Mouse (Mus musculus) embryo, embryonic 10 days (tissue): ENCODE measurements around the gene Olfr61.
"Not testable (repeated sequence)": the region's sequence is repeated elsewhere in the genome, so short reads cannot be mapped to it uniquely, and the experiment has no call there.

Source experiments
- DNase-seq: peaks from one replicate; pipeline ENCODE4 v3.0.0-alpha.2; 2015; ENCODE audit warnings: low spot score

Gene Olfr61

DNA sequence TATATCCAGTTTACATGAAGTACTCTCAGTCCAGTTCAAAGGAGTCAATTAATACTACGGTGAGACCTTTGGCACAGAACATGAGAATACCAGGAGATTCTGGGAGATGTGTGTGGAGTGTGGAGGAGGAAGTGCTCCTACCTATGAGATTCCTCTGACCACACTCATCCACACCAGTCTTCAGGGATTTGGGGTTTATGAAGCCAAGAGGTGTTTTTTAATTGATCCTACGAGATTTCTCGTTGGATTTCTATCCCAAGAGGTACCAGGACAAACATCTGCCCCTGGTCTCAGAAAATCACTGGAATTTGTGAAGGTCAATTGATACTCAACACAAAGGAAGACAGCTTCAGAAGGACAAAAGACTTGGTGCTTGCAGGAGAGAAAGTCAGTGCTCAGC lies at the start of gene Olfr61:
Olfr61 (plus strand) TSS at position 301 of the 400 bp plus-strand sequence.
- not testable (repeated sequence) for DNase-seq

DNA sequence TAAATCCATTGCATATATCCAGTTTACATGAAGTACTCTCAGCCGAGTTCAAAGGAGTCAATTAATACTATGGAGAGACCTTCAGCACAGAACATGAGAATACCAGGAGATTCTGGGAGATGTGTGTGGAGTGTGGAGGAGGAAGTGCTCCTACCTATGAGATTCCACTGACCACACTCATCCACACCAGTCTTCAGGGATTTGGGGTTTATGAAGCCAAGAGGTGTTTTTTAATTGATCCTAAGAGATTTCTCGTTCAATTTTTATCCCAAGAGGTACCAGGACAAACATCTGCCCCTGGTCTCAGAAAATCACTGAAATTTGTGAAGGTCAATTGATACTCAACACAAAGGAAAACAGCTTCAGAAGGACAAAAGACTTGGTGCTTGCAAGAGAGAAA lies 27.8 kb upstream of the Olfr61 start, which contains the start of gene Olfr46:
Olfr46 (plus strand) TSS at position 301 of the 400 bp plus-strand sequence.
- DNase-seq: not testable (repeated sequence)

DNA sequence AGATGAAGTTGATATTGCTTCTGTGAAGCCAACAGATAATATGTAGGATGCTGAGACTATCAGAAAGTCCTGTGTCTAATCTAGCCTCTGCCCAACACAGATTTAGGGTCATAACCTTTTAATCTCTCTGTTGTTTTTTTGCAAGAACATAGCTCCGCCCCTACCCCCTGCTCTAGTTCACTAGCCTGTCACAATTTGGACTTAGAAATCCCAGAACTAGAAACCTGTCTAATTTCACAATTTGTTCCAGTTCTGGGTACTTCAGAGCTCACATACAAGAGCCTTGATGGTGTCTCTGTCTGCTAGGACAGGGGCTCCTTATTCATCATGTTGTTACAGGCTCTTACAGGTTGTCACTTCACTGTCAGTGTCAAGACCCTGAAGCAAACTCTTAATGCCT lies 1.8 kb downstream of the Olfr61 start:
- DNase-seq: no peak

DNA sequence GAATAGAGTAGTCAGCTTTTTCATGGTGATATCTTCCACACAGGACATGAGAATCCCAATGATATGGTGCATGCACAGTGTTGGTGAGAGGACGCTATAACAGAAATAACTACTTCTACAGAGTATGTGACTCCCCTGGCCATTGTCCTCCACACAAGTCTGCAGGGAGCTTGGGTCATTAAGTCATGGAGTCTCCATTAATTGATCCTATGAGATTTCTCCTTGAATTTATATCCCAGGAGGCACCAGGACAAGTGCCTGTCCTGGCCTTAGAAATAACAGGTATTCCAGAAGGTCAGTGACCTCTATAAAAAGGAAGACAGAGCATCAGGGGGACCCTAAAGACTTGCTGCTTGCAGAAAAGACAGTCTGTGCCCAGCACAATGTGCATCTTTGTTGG lies 17.4 kb downstream of the Olfr61 start, which contains the start of gene Olfr53:
Olfr53 (plus strand) TSS at position 301 of the 400 bp plus-strand sequence.
- no peak for DNase-seq

DNA sequence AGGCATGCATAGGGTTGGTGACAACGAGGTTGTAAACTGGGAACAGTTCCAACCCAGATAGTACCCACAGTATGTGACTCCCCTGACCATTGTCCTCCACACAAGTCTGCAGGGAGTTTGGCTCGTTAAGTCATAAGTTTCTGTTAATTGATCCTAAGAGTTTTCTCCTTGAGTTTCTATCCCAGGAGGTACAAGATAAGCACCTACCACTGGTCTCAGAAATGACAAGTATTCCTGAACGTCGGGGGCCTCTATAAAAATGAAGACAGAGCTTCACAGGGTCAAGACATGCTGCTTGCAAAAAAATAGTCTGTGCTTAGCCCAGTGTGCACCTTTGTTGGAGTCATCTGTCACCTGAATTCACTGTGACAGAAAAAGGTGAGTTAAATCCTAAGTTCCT lies 30.9 kb downstream of the Olfr61 start, which contains the start of gene Olfr539:
Olfr539 (plus strand) TSS at position 301 of the 400 bp plus-strand sequence.
- no peak for DNase-seq

DNA sequence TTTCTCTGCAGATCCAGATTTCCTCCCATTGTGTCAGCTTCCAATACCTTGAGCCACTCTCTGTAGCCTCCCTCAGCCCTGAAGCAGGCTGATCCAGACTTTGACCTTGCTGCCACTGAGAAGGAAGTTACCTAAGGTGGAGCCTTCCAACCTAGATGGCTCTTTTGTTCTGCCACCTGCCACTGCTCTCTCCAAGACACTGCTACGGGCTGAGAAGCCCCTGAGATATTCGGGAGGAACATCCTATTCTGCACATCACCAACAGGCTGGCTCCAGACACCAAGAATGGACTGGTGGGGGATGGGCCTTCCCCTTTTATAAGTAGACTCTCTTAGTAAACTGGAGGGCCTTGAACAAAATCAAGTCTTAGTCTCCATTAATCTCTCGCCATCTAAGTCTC lies 41.9 kb downstream of the Olfr61 start:
- DNase-seq: not testable (repeated sequence)

DNA sequence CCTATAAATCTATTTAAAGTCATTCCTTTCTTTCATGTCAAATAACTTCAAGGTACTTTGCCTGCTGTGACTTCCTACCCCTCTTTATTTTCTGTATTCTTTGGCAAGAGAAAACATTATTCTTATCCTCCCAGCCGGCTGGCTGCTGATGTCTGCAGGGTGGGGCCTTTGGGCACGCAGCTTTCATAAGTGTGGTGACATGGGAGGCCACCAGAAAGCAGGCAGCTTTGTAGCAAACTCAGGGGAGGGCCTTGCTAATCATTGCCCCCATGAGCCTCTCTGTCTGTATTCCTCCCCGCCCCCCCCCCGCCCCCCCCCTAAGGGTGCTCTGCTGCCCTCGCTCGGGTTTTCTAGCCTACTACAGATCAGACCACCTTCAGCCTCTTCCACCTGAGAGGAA lies 47.1 kb downstream of the Olfr61 start:
- DNase-seq: no peak

DNA sequence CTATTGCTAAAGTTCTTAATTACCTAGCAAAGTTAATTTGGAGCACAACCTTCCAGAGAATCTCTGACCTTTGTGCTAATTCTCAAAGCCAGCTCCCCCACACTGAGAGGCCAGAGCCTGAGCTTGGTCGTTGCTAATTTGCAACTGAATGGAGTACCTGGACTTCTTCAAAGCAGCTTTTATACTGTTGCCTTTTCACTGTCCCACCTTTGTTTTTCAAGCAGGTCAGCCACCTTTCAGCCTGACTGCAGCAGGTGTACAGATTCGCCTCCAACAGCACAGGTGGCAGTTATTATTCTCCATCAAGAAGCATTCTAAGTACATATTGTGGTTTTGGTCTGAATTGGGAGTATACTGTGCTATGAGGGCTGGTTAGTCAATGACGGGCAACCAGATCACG lies 50.8 kb downstream of the Olfr61 start:
- not testable (repeated sequence) for DNase-seq

DNA sequence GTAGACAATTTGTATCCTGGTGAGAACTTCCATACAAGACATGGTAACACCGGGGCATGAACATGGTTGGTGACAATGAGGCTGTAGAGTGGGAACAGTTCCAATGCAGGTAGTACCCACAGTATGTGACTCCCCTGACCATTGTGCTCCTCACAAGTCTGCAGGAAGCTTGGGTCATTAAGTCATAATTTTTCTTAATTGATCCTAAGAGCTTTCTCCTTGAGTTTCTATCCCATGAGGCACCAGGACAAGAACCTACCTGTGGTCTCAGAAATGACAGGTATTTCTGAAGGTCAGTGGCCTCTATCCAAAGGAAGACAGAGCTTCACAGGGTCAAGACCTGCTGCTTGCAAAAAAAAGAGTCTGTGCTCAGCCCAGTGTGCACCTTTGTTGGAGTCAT lies 52.9 kb downstream of the Olfr61 start, which contains the start of gene Olfr45:
Olfr45 (plus strand) TSS at position 301 of the 400 bp plus-strand sequence.
- no peak for DNase-seq
